Mouse (Mus musculus) intestine, postnatal 0 days (tissue): ENCODE measurements around the gene Brd9. TPM values are rescaled to one million over a fixed set of nuclear protein-coding genes. Genes with fewer than 3 reads are reported as not detected.
A peak's percentile ranks its signal among the peaks of the same experiment; 100 is the strongest.
"Not testable (repeated sequence)": the region's sequence is repeated elsewhere in the genome, so short reads cannot be mapped to it uniquely, and the experiment has no call there.

Source experiments
- ATAC-seq: fragments of 200-750 bp; cut with Nextera tagmentation; 2 replicates; pipeline ENCODE4 v1.8.0; 2017; ENCODE audit warnings: mild to moderate bottlenecking, moderate TSS enrichment, moderate library complexity
- H3K27ac ChIP-seq: fragments of 300-500 bp; sonication (generic); 2 replicates; pipeline ENCODE4 v1.5.1; 2014; ENCODE audit warnings: mild to moderate bottlenecking, low read depth, low read length, moderate library complexity
- H3K27me3 ChIP-seq: fragments of 300-500 bp; sonication (generic); replicated peaks from 2 replicates; pipeline ENCODE4 v1.6.1; 2014; ENCODE audit warnings: low read length, mixed read lengths; ENCODE audit not compliant: control insufficient read depth, insufficient read depth
- H3K36me3 ChIP-seq: fragments of 300-500 bp; sonication (generic); 2 replicates; pipeline ENCODE4 v1.6.1; 2014; ENCODE audit warnings: mild to moderate bottlenecking, moderate library complexity; ENCODE audit not compliant: control insufficient read depth, insufficient read depth
- H3K4me1 ChIP-seq: fragments of 300-500 bp; sonication (generic); replicated peaks from 2 replicates; pipeline ENCODE4 v1.6.1; 2014; ENCODE audit warnings: antibody characterized with exemption, low read length, mixed read lengths; ENCODE audit not compliant: control insufficient read depth, insufficient read depth
- H3K4me2 ChIP-seq: fragments of 300-500 bp; sonication (generic); replicated peaks from 2 replicates; pipeline ENCODE4 v1.6.1; 2014; ENCODE audit warnings: low read depth, mild to moderate bottlenecking, moderate library complexity
- H3K4me3 ChIP-seq: fragments of 300-500 bp; sonication (generic); 2 replicates; pipeline ENCODE4 v1.5.1; 2014; ENCODE audit warnings: low read depth, low read length
- H3K9ac ChIP-seq: fragments of 300-500 bp; sonication (generic); 2 replicates; pipeline ENCODE4 v1.6.1; 2014; ENCODE audit warnings: mild to moderate bottlenecking, low read depth, low read length
- H3K9me3 ChIP-seq: fragments of 300-500 bp; sonication (generic); 2 replicates; pipeline ENCODE4 v1.6.1; 2016; ENCODE audit warnings: mixed run types; ENCODE audit not compliant: control insufficient read depth
- CTCF ChIP-seq: sonication (generic); IDR thresholded peaks from 2 replicates; pipeline ENCODE4 v1.5.1; 2016; ENCODE audit warnings: low read depth, mild to moderate bottlenecking, control low read depth, antibody characterized with exemption, moderate library complexity
- WGBS: fragments of 180-500 bp; shearing (Covaris S2); extraction: QIAGEN DNeasy Blood & Tissue Kit; methylation state at CpG from one replicate; pipeline ENCODE4 v1.1.7; 2014; 5-methylcytosine and 5-hydroxymethylcytosine counted together
- microRNA-seq: library from miRNA; unstranded; fragments of <30 nt; microRNA quantifications from one replicate; pipeline ENCODE4, GENCODE M21; 2016
- polyA plus RNA-seq: library from polyadenylated mRNA; unstranded; fragments of >200 nt; fragmentation: Nextera tagmentation; extraction: Ambion mirVana; gene quantifications from 2 replicates; pipeline ENCODE4 v1.2.1, GENCODE M21; 2015

Gene Brd9
- polyA plus RNA-seq, 1 experiment from 2014 or later = 23.2 TPM

GRCm38 (mm10) chr13:74000961-74001360 is 63.4 kb downstream of the Brd9 start:
- peaks cover 2% of the 10 kb centered on the region for H3K27me3 ChIP-seq
- WGBS = 75% methylated on average over 6 of the region's 6 CpGs
- H3K4me1 ChIP-seq = no peaks in the 10 kb centered on the region
- H3K9ac ChIP-seq = no peak overlapping the region
- no peak for ATAC-seq
- no peaks in the 10 kb centered on the region for H3K9me3 ChIP-seq
- H3K4me2 ChIP-seq = no peak overlapping the region
- H3K4me3 ChIP-seq = no peak overlapping the region
- no peak for TF ChIP-seq CTCF
- no peak overlapping the region for H3K27ac ChIP-seq
- no peaks in the 10 kb centered on the region for H3K36me3 ChIP-seq

GRCm38 (mm10) chr13:74001492-74001891 is 63.9 kb downstream of the Brd9 start:
- H3K9ac ChIP-seq = no peak overlapping the region
- H3K4me3 ChIP-seq = no peak overlapping the region
- no peaks in the 10 kb centered on the region for H3K4me1 ChIP-seq
- H3K4me2 ChIP-seq = no peak overlapping the region
- no peak for ATAC-seq
- H3K36me3 ChIP-seq = no peaks in the 10 kb centered on the region
- no peak overlapping the region for H3K27ac ChIP-seq
- peaks cover 2% of the 10 kb centered on the region for H3K27me3 ChIP-seq
- no peaks in the 10 kb centered on the region for H3K9me3 ChIP-seq
- TF ChIP-seq CTCF = no peak
- 48% methylated on average over 4 of the region's 4 CpGs for WGBS

- H3K27ac ChIP-seq, H3K4me3 ChIP-seq, H3K9me3 ChIP-seq, ATAC-seq, H3K9ac ChIP-seq, H3K4me2 ChIP-seq, H3K36me3 ChIP-seq: not testable (repeated sequence)
- peaks cover 10% of the 10 kb centered on the region; the same call in 1 of the 2 replicates for H3K27me3 ChIP-seq
- WGBS = 84% methylated on average over 4 of the region's 4 CpGs
- H3K4me1 ChIP-seq = peaks cover 10% of the 10 kb centered on the region; the same call in 1 of the 2 replicates
Observed at GRCm38 (mm10) chr13:74006881-74007280, 69.3 kb downstream of the Brd9 start.

- not testable (repeated sequence) for H3K27ac ChIP-seq, ATAC-seq, H3K9ac ChIP-seq, H3K9me3 ChIP-seq, H3K36me3 ChIP-seq
- Histone ChIP-seq H3K27me3 (peaks cover 10% of the 10 kb centered on the region; the same call in 1 of the 2 replicates), H3K4me3 (0 out of 2 replicates have a peak overlapping the region, but pooled peaks have one; percentile 64), H3K4me2 (peak overlapping the region; percentile 98; the same call in 1 of the 2 replicates), H3K4me1 (peaks cover 10% of the 10 kb centered on the region; the same call in 1 of the 2 replicates)
- 70% methylated on average over 2 of the region's 2 CpGs for WGBS
Observed at GRCm38 (mm10) chr13:74008216-74008615, 70.6 kb downstream of the Brd9 start.

GRCm38 (mm10) chr13:74008948-74009718 is 71.5 kb downstream of the Brd9 start, which contains the start of gene Tppp:
Gene Tppp (plus strand): TSS chr13:74009407.
- WGBS = under 1% methylated on average over 56 of the region's 56 CpGs
- peak within 1 kb of the TSS; percentile 98 for H3K4me2 ChIP-seq
- peak within 1 kb of the TSS; percentile 41; the same call in 1 of the 2 replicates for H3K27ac ChIP-seq
- H3K27me3 ChIP-seq = peaks cover 10% of the 10 kb centered on the region; the same call in 1 of the 2 replicates
- H3K36me3 ChIP-seq = no peaks in the 10 kb centered on the region
- H3K9ac ChIP-seq = peak within 1 kb of the TSS; percentile 28
- peak; percentile 24; the same call in 1 of the 2 replicates for TF ChIP-seq CTCF
- peak; percentile 96 for ATAC-seq
- peak within 1 kb of the TSS; percentile 64 for H3K4me3 ChIP-seq
- H3K9me3 ChIP-seq = no peaks in the 10 kb centered on the region
- H3K4me1 ChIP-seq = peaks cover 10% of the 10 kb centered on the region; the same call in 1 of the 2 replicates

DNA sequence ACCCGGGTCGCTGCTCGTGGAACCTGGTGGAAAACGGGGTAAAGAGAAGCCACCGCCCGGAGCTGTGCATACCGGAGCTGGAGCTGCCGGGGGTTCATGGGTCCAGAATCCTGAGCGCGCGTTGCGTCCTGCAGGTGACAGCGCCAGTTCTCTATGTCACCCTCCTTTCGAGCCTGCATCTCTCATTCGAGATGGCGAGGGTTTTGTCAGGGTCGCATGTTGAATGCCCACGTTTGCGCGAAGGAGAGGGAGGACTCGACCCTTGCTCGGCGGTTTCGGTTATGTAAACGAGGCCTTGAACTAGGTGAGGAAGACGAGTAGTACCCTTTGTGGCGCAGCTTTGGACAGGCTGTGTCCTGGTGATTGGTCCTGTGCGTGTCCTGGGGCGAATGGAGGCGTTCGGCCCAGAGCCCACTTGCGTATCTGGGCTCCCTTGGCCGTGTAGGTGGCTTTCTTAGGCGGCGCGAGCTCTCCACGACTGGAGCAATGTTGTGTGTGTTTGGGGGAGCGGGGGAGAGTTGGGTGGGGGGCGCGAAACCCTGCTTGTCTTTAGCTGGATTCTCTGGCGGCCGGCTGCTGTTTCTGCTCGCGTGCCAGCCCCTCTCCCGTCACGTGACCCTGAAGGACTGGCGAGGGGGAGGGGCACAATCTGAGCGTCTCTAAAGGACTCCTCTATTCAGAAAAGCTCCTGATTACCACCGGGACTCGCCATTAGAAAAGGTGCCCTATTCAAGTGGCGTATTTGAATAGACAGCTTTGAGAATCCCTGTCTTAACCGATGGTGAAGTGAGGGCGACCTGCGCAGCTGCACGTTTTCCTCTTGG is 72.4 kb downstream of the Brd9 start:
- no peaks in the 10 kb centered on the region for H3K9me3 ChIP-seq
- peak overlapping the region; percentile 64 for H3K4me3 ChIP-seq
- ATAC-seq = peak; percentile 48
- peaks cover 8% of the 10 kb centered on the region; the same call in 1 of the 2 replicates for H3K27me3 ChIP-seq
- TF ChIP-seq CTCF = no peak
- peak overlapping the region; percentile 98 for H3K4me2 ChIP-seq
- H3K27ac ChIP-seq = no peak overlapping the region
- no peaks in the 10 kb centered on the region for H3K36me3 ChIP-seq
- WGBS = under 1% methylated on average over 54 of the region's 55 CpGs
- peak overlapping the region; percentile 28 for H3K9ac ChIP-seq
- H3K4me1 ChIP-seq = peaks cover 10% of the 10 kb centered on the region; the same call in 1 of the 2 replicates

Small RNA genes lying within 50 kb of the gene (microRNA-seq; reads per million reads assigned to microRNA genes)
- gene Gm25197 = not detected

Other genes with a start within 250 kb of the Brd9 start
- gene Slc6a19, start 232.9 kb upstream of the Brd9 start, polyA plus RNA-seq = 110 and 119 TPM in 2 replicates
- 12.9 and 13.4 TPM in 2 replicates for gene Slc12a7, start 204.7 kb upstream of the Brd9 start, polyA plus RNA-seq
- 4.1 and 4.6 TPM in 2 replicates for gene Nkd2, start 90.2 kb upstream of the Brd9 start, polyA plus RNA-seq
- gene Trip13, start within 50 bp of the Brd9 start, polyA plus RNA-seq = 8.4 and 12.1 TPM in 2 replicates
- not detected in 2 replicates for gene Zdhhc11, start 26.0 kb downstream of the Brd9 start, polyA plus RNA-seq
- 3.2 and 3.4 TPM in 2 replicates for gene Tppp, start 71.6 kb downstream of the Brd9 start, polyA plus RNA-seq
- 4.1 and 6.5 TPM in 2 replicates for gene Cep72, start 124.5 kb downstream of the Brd9 start, polyA plus RNA-seq
- gene Slc9a3, start 183.6 kb downstream of the Brd9 start, polyA plus RNA-seq = 21.9 and 25.3 TPM in 2 replicates